Mouse (Mus musculus): ENCODE results near the gene Shroom1. TPM values are rescaled to one million over a fixed set of nuclear protein-coding genes. Genes with fewer than 3 reads are reported as not detected.

The Shroom1 gene
- polyA plus RNA-seq, 1 experiment from 2014 or later = 1.9 TPM

- Histone ChIP-seq H3K27me3 (ENCODE audit: control insufficient read depth, insufficient read depth, low read length) (peaks cover 6% of the 10 kb centered on the region), H3K36me3 (ENCODE audit: control insufficient read depth, insufficient read depth, low read length) (no peaks in the 10 kb centered on the region), H3K27ac (replicated peaks; ENCODE audit: low read depth, low read length) (no peak overlapping the region), H3K4me1 (ENCODE audit: control insufficient read depth, insufficient read depth, low read length) (no peaks in the 10 kb centered on the region), H3K4me3 (replicated peaks; ENCODE audit: low read depth, low read length) (no peak overlapping the region), H3K4me2 (ENCODE audit: low read length) (no peak overlapping the region), H3K9ac (replicated peaks; ENCODE audit: low read length) (no peak overlapping the region), H3K9me3 (ENCODE audit: control insufficient read depth, low read length) (no peaks in the 10 kb centered on the region)
- WGBS = 75% methylated on average over 2 of the region's 2 CpGs
- DNase-seq = no peak
- ATAC-seq (ENCODE audit: low FRiP score, low TSS enrichment) = no peak
Measured at GRCm38 (mm10) chr11:53451361-53451760, 5.6 kb upstream of the Shroom1 start.

- 95% methylated on average over 9 of the region's 9 CpGs for WGBS
- no peak for ATAC-seq (ENCODE audit: low FRiP score, low TSS enrichment)
Measured at GRCm38 (mm10) chr11:53452396-53452795, 4.6 kb upstream of the Shroom1 start.

GRCm38 (mm10) chr11:53453031-53453430, 4.0 kb upstream of the Shroom1 start:
- H3K27me3 ChIP-seq (ENCODE audit: control insufficient read depth, insufficient read depth, low read length) = peaks cover 21% of the 10 kb centered on the region
- H3K27ac ChIP-seq (replicated peaks; ENCODE audit: low read depth, low read length) = no peak overlapping the region
- WGBS = 88% methylated on average over 5 of the region's 5 CpGs
- no peak overlapping the region for H3K4me2 ChIP-seq (ENCODE audit: low read length)
- no peak overlapping the region for H3K4me3 ChIP-seq (replicated peaks; ENCODE audit: low read depth, low read length)
- no peak overlapping the region for H3K9ac ChIP-seq (replicated peaks; ENCODE audit: low read length)
- ATAC-seq (ENCODE audit: low FRiP score, low TSS enrichment) (no peak), DNase-seq (no peak)
- 0 out of 2 replicates have a peak, but pooled peaks cover 3% of the 10 kb centered on the region for H3K4me1 ChIP-seq (ENCODE audit: control insufficient read depth, insufficient read depth, low read length)
- no peaks in the 10 kb centered on the region for H3K36me3 ChIP-seq (ENCODE audit: control insufficient read depth, insufficient read depth, low read length)
- H3K9me3 ChIP-seq (ENCODE audit: control insufficient read depth, low read length) = no peaks in the 10 kb centered on the region

More at GRCm38 (mm10) chr11:53452396-53452795, 4.6 kb upstream of the Shroom1 start:
- Histone ChIP-seq H3K9ac (replicated peaks; ENCODE audit: low read length) (no peak overlapping the region), H3K9me3 (ENCODE audit: control insufficient read depth, low read length) (no peaks in the 10 kb centered on the region), H3K27me3 (ENCODE audit: control insufficient read depth, insufficient read depth, low read length) (peaks cover 14% of the 10 kb centered on the region), H3K36me3 (ENCODE audit: control insufficient read depth, insufficient read depth, low read length) (no peaks in the 10 kb centered on the region), H3K27ac (replicated peaks; ENCODE audit: low read depth, low read length) (no peak overlapping the region), H3K4me2 (ENCODE audit: low read length) (no peak overlapping the region), H3K4me3 (replicated peaks; ENCODE audit: low read depth, low read length) (no peak overlapping the region), H3K4me1 (ENCODE audit: control insufficient read depth, insufficient read depth, low read length) (0 out of 2 replicates have a peak, but pooled peaks cover 3% of the 10 kb centered on the region)
- DNase-seq = no peak

- Histone ChIP-seq H3K4me1 (ENCODE audit: control insufficient read depth, insufficient read depth, low read length) (0 out of 2 replicates have a peak, but pooled peaks cover 3% of the 10 kb centered on the region), H3K9ac (replicated peaks; ENCODE audit: low read length) (peak overlapping the region; percentile 52), H3K27ac (replicated peaks; ENCODE audit: low read depth, low read length) (no peak overlapping the region), H3K9me3 (ENCODE audit: control insufficient read depth, low read length) (no peaks in the 10 kb centered on the region), H3K4me3 (replicated peaks; ENCODE audit: low read depth, low read length) (peak overlapping the region; percentile 39), H3K4me2 (ENCODE audit: low read length) (peak overlapping the region; percentile 75), H3K27me3 (ENCODE audit: control insufficient read depth, insufficient read depth, low read length) (peaks cover 43% of the 10 kb centered on the region), H3K36me3 (ENCODE audit: control insufficient read depth, insufficient read depth, low read length) (no peaks in the 10 kb centered on the region)
- DNase-seq (peak; percentile 4), ATAC-seq (ENCODE audit: low FRiP score, low TSS enrichment) (no peak; the same call in 1 of the 2 replicates)
- 6% methylated on average over 29 of the region's 29 CpGs for WGBS
Measured at GRCm38 (mm10) chr11:53457372-53457954, 458 bp downstream of the Shroom1 start.

- ATAC-seq (ENCODE audit: low FRiP score, low TSS enrichment) = no peak
- 49% methylated on average over 3 of the region's 3 CpGs for WGBS
- H3K9ac ChIP-seq (replicated peaks; ENCODE audit: low read length) = no peak overlapping the region
- no peak for DNase-seq
- 0 out of 2 replicates have a peak, but pooled peaks cover 7% of the 10 kb centered on the region for H3K4me1 ChIP-seq (ENCODE audit: control insufficient read depth, insufficient read depth, low read length)
- H3K4me2 ChIP-seq (ENCODE audit: low read length) = no peak overlapping the region
- no peak overlapping the region for H3K27ac ChIP-seq (replicated peaks; ENCODE audit: low read depth, low read length)
- H3K4me3 ChIP-seq (replicated peaks; ENCODE audit: low read depth, low read length) = no peak overlapping the region
- no peaks in the 10 kb centered on the region for H3K9me3 ChIP-seq (ENCODE audit: control insufficient read depth, low read length)
- no peaks in the 10 kb centered on the region for H3K36me3 ChIP-seq (ENCODE audit: control insufficient read depth, insufficient read depth, low read length)
- peaks cover 58% of the 10 kb centered on the region for H3K27me3 ChIP-seq (ENCODE audit: control insufficient read depth, insufficient read depth, low read length)
Measured at GRCm38 (mm10) chr11:53458996-53459395, 2.0 kb downstream of the Shroom1 start.

- Histone ChIP-seq H3K36me3 (ENCODE audit: control insufficient read depth, insufficient read depth, low read length) (no peaks in the 10 kb centered on the region), H3K9ac (replicated peaks; ENCODE audit: low read length) (no peak overlapping the region), H3K4me2 (ENCODE audit: low read length) (no peak overlapping the region), H3K27me3 (ENCODE audit: control insufficient read depth, insufficient read depth, low read length) (peaks cover 70% of the 10 kb centered on the region), H3K27ac (replicated peaks; ENCODE audit: low read depth, low read length) (no peak overlapping the region), H3K4me3 (replicated peaks; ENCODE audit: low read depth, low read length) (no peak overlapping the region), H3K9me3 (ENCODE audit: control insufficient read depth, low read length) (no peaks in the 10 kb centered on the region), H3K4me1 (ENCODE audit: control insufficient read depth, insufficient read depth, low read length) (0 out of 2 replicates have a peak, but pooled peaks cover 8% of the 10 kb centered on the region)
- ATAC-seq (ENCODE audit: low FRiP score, low TSS enrichment) (no peak), DNase-seq (no peak)
- 87% methylated on average over 3 of the region's 3 CpGs for WGBS
Measured at GRCm38 (mm10) chr11:53460192-53460591, 3.2 kb downstream of the Shroom1 start.

GRCm38 (mm10) chr11:53461727-53462126, 4.7 kb downstream of the Shroom1 start:
- Histone ChIP-seq H3K4me3 (replicated peaks; ENCODE audit: low read depth, low read length) (no peak overlapping the region), H3K4me2 (ENCODE audit: low read length) (no peak overlapping the region), H3K4me1 (ENCODE audit: control insufficient read depth, insufficient read depth, low read length) (0 out of 2 replicates have a peak, but pooled peaks cover 11% of the 10 kb centered on the region), H3K27ac (replicated peaks; ENCODE audit: low read depth, low read length) (no peak overlapping the region), H3K36me3 (ENCODE audit: control insufficient read depth, insufficient read depth, low read length) (no peaks in the 10 kb centered on the region), H3K9me3 (ENCODE audit: control insufficient read depth, low read length) (no peaks in the 10 kb centered on the region), H3K27me3 (ENCODE audit: control insufficient read depth, insufficient read depth, low read length) (peaks cover 76% of the 10 kb centered on the region), H3K9ac (replicated peaks; ENCODE audit: low read length) (no peak overlapping the region)
- ATAC-seq (ENCODE audit: low FRiP score, low TSS enrichment) (no peak), DNase-seq (no peak)
- 26% methylated on average over 5 of the region's 5 CpGs for WGBS

GRCm38 (mm10) chr11:53463551-53464424, 6.8 kb downstream of the Shroom1 start:
- ATAC-seq (ENCODE audit: low FRiP score, low TSS enrichment) (no peak), DNase-seq (peak; percentile 71)
- Histone ChIP-seq H3K27ac (replicated peaks; ENCODE audit: low read depth, low read length) (no peak overlapping the region), H3K36me3 (ENCODE audit: control insufficient read depth, insufficient read depth, low read length) (no peaks in the 10 kb centered on the region), H3K4me3 (replicated peaks; ENCODE audit: low read depth, low read length) (peak overlapping the region; percentile 39), H3K9ac (replicated peaks; ENCODE audit: low read length) (peak overlapping the region; percentile 36; the same call in 1 of the 2 replicates), H3K4me1 (ENCODE audit: control insufficient read depth, insufficient read depth, low read length) (0 out of 2 replicates have a peak, but pooled peaks cover 8% of the 10 kb centered on the region), H3K27me3 (ENCODE audit: control insufficient read depth, insufficient read depth, low read length) (peaks cover 69% of the 10 kb centered on the region), H3K9me3 (ENCODE audit: control insufficient read depth, low read length) (no peaks in the 10 kb centered on the region), H3K4me2 (ENCODE audit: low read length) (peak overlapping the region; percentile 74)
- WGBS = 7% methylated on average over 55 of the region's 55 CpGs
